Mouse (Mus musculus) adrenal gland, adult 18-20 months (tissue): ENCODE results near the gene Esp38. TPM values are rescaled to one million over a fixed set of nuclear protein-coding genes. Genes with fewer than 3 reads are reported as not detected.
"Not testable (repeated sequence)": the region's sequence is repeated elsewhere in the genome, so short reads cannot be mapped to it uniquely, and the experiment has no call there.

Experiments used
- DNase-seq, 2 experiments: peaks; one replicate each; pipeline ENCODE4 v3.0.0; 2021 to 2022; ENCODE audit warnings: low spot score in 2 of 2
- long read RNA-seq, 2 experiments: library from polyadenylated mRNA; stranded (forward); transcript quantifications; one replicate each; pipeline ENCODE4 v2.0.0; 2021
- total RNA-seq, 2 experiments: library from RNA; stranded (reverse); gene quantifications; 1 replicate in 1 of 2; 2 replicates in 1 of 2; pipeline ENCODE4 v1.2.3; 2021

Gene Esp38
- total RNA-seq: not detected
- long read RNA-seq, experiment 1: 0 reads
- long read RNA-seq, experiment 2: 0 reads

GRCm38 (mm10) chr17:39950220-39950619 lies at the start of gene Esp38:
Gene Esp38, plus strand, starts transcription at chr17:39950520.
- no peak for DNase-seq

GRCm38 (mm10) chr17:39902928-39903545 lies 47.3 kb upstream of the Esp38 start:
- not testable (repeated sequence) for DNase-seq

Other genes starting within 250 kb of the Esp38 start
- not detected for gene AC192777.2, start 144.9 kb downstream of the Esp38 start, total RNA-seq